Mouse (Mus musculus): Measurements from ENCODE around the gene Pds5b. TPM values are rescaled to one million over a fixed set of nuclear protein-coding genes. Genes with fewer than 3 reads are reported as not detected.
"Not testable (repeated sequence)": the region's sequence is repeated elsewhere in the genome, so short reads cannot be mapped to it uniquely, and the experiment has no call there.

Gene Pds5b
- polyA plus RNA-seq (2015; fragmentation: Nextera tagmentation; extraction: Ambion mirVana), result 33.3 and 35.0 TPM in 2 replicates

GRCm38 (mm10) chr5:150673153-150673835, at the start of gene Pds5b:
Gene Pds5b, plus strand, starts transcription at chr5:150673739.
- Histone ChIP-seq H3K4me3 (peak within 1 kb of the TSS; percentile 89), H3K27me3 (no peaks in the 10 kb centered on the region), H3K9me3 (no peaks in the 10 kb centered on the region), H3K4me2 (peak within 1 kb of the TSS; percentile 65), H3K4me1 (replicated peaks) (peaks cover 22% of the 10 kb centered on the region), H3K9ac (peak within 1 kb of the TSS; percentile 95), H3K27ac (peak within 1 kb of the TSS; percentile 98), H3K36me3 (no peaks in the 10 kb centered on the region)
- ATAC-seq (ENCODE audit: low FRiP score), result peak; percentile 97
- WGBS, result 14% methylated on average over 48 of the region's 49 CpGs

DNA sequence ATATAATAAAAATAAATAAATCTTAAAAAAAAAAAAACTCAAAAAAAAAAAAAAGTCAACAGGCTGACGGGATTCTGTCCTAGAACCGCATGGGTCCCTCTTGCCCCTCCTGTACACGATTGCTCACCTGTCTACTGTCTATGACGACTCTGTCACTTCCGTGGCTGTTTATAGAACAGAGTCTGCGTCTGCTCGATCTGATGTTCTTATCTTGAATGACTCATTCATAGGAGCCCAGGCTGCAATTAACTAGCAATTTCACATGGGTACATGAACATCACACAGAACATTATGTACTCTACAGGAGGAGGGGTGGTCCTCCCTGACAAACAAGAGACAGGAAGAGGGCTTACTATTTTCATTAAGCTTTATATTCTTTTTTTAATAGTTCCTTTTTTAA, 48.0 kb upstream of the Pds5b start:
- Histone ChIP-seq H3K4me3 (no peak overlapping the region), H3K4me2 (no peak overlapping the region), H3K9ac (no peak overlapping the region), H3K4me1 (replicated peaks) (no peaks in the 10 kb centered on the region), H3K27ac (no peak overlapping the region), H3K27me3 (no peaks in the 10 kb centered on the region), H3K36me3 (0 out of 2 replicates have a peak, but pooled peaks cover 7% of the 10 kb centered on the region), H3K9me3 (no peaks in the 10 kb centered on the region)
- 96% methylated on average over 7 of the region's 7 CpGs for WGBS
- ATAC-seq (ENCODE audit: low FRiP score), result no peak

GRCm38 (mm10) chr5:150629272-150629671, 44.3 kb upstream of the Pds5b start:
- no peak overlapping the region for H3K27ac ChIP-seq
- 0 out of 2 replicates have a peak, but pooled peaks cover 6% of the 10 kb centered on the region for H3K36me3 ChIP-seq
- H3K4me1 ChIP-seq (replicated peaks), result no peaks in the 10 kb centered on the region
- no peaks in the 10 kb centered on the region for H3K9me3 ChIP-seq
- H3K9ac ChIP-seq, result no peak overlapping the region
- 95% methylated on average over 1 of the region's 1 CpGs for WGBS
- no peaks in the 10 kb centered on the region for H3K27me3 ChIP-seq
- ATAC-seq (ENCODE audit: low FRiP score), result no peak
- no peak overlapping the region for H3K4me3 ChIP-seq
- no peak overlapping the region for H3K4me2 ChIP-seq

DNA sequence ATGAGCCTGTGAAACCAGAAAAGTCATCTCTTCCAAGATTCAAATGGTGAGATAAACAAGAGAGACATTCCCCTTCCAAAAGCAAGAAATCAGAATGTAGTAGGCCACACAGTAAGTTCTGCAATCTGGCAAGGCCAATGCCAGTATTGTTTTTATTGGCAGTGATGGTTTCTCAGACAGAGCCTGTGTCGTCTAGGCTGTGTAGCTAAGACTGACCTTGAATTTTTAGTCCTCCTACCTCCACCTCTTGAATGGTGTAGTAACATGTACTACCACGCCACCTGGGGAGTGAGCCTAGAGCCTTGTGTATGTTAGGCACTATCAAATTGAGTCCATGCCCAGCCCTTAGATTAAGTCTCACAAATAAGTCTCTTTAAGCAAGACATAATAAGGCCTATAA, 43.8 kb upstream of the Pds5b start:
- no peaks in the 10 kb centered on the region for H3K27me3 ChIP-seq
- peaks cover 9% of the 10 kb centered on the region; the same call in 1 of the 2 replicates for H3K36me3 ChIP-seq
- no peak for ATAC-seq (ENCODE audit: low FRiP score)
- H3K4me1 ChIP-seq (replicated peaks), result no peaks in the 10 kb centered on the region
- no peak overlapping the region for H3K4me2 ChIP-seq
- WGBS, result 92% methylated on average over 2 of the region's 2 CpGs
- H3K9ac ChIP-seq, result no peak overlapping the region
- H3K9me3 ChIP-seq, result no peaks in the 10 kb centered on the region
- no peak overlapping the region for H3K4me3 ChIP-seq
- no peak overlapping the region for H3K27ac ChIP-seq

GRCm38 (mm10) chr5:150641440-150641839, 32.1 kb upstream of the Pds5b start:
- H3K27me3 ChIP-seq, result no peaks in the 10 kb centered on the region
- no peak for ATAC-seq (ENCODE audit: low FRiP score)
- H3K9me3 ChIP-seq, result no peaks in the 10 kb centered on the region
- H3K4me1 ChIP-seq (replicated peaks), result no peaks in the 10 kb centered on the region
- 93% methylated on average over 3 of the region's 3 CpGs for WGBS
- H3K36me3 ChIP-seq, result peaks cover 29% of the 10 kb centered on the region
- no peak overlapping the region for H3K9ac ChIP-seq
- H3K27ac ChIP-seq, result no peak overlapping the region
- H3K4me2 ChIP-seq, result no peak overlapping the region
- H3K4me3 ChIP-seq, result no peak overlapping the region

DNA sequence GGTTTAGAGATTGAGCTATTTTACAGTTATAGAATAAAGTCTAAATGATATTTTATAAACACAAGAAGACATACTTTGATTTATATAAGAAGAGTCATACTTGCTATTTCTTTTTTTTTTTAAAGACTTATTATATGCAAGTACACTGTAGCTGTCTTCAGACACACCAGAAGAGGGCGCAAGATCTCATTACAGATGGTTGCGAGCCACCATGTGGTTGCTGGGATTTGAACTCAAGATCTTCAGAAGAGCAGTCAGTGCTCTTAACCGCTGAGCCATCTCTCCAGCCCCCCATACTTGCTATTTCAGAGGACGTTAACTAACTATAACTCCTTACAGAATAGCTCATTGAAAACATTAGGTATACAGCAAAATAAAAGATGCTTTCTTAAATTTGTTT, 30.1 kb upstream of the Pds5b start:
- H3K27me3 ChIP-seq; H3K4me1 ChIP-seq (replicated peaks); H3K9me3 ChIP-seq; H3K27ac ChIP-seq; H3K4me2 ChIP-seq; H3K4me3 ChIP-seq; ATAC-seq (ENCODE audit: low FRiP score); H3K9ac ChIP-seq: not testable (repeated sequence)
- 98% methylated on average over 4 of the region's 4 CpGs for WGBS
- H3K36me3 ChIP-seq, result peaks cover 23% of the 10 kb centered on the region

- Histone ChIP-seq H3K4me3 (no peak overlapping the region), H3K9me3 (no peaks in the 10 kb centered on the region), H3K27me3 (no peaks in the 10 kb centered on the region), H3K4me1 (replicated peaks) (no peaks in the 10 kb centered on the region), H3K27ac (no peak overlapping the region), H3K9ac (no peak overlapping the region), H3K36me3 (peaks cover 35% of the 10 kb centered on the region), H3K4me2 (no peak overlapping the region)
- 93% methylated on average over 4 of the region's 4 CpGs for WGBS
- no peak for ATAC-seq (ENCODE audit: low FRiP score)
Measured at GRCm38 (mm10) chr5:150644926-150645325, 28.6 kb upstream of the Pds5b start.

GRCm38 (mm10) chr5:150652578-150652977, 21.0 kb upstream of the Pds5b start:
- Histone ChIP-seq H3K4me3 (no peak overlapping the region), H3K9me3 (no peaks in the 10 kb centered on the region), H3K9ac (no peak overlapping the region), H3K27ac (no peak overlapping the region), H3K36me3 (peaks cover 16% of the 10 kb centered on the region), H3K27me3 (no peaks in the 10 kb centered on the region), H3K4me2 (no peak overlapping the region), H3K4me1 (replicated peaks) (peaks cover 4% of the 10 kb centered on the region)
- WGBS, result 85% methylated on average over 2 of the region's 2 CpGs
- no peak for ATAC-seq (ENCODE audit: low FRiP score)

DNA sequence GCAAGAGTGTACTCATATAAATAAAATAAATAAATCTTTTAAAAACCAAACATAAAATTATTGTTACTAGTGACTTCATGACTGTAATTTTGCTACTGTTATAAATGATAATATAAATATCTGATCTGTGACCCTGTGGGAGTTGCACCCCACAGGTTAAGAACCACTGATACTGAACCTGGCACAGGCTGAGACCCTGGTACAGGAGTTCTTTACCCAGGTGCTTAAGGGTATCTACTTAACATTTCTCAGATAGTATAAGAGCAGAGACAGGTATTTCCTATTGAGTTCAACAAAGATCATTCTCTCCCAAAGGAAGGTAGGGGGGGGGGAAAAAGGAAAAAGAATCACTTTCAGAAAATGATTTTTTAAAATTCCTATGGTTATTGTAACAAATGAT, 19.0 kb upstream of the Pds5b start:
- Histone ChIP-seq H3K27me3 (no peaks in the 10 kb centered on the region), H3K4me3 (no peak overlapping the region), H3K9me3 (no peaks in the 10 kb centered on the region), H3K9ac (no peak overlapping the region), H3K4me2 (no peak overlapping the region), H3K36me3 (peaks cover 4% of the 10 kb centered on the region; the same call in 1 of the 2 replicates), H3K4me1 (replicated peaks) (peaks cover 19% of the 10 kb centered on the region), H3K27ac (no peak overlapping the region)
- no peak for ATAC-seq (ENCODE audit: low FRiP score)

- not testable (repeated sequence) for ATAC-seq (ENCODE audit: low FRiP score); H3K9ac ChIP-seq; H3K4me3 ChIP-seq; H3K9me3 ChIP-seq; H3K27ac ChIP-seq; H3K27me3 ChIP-seq; H3K4me2 ChIP-seq
- WGBS, result 90% methylated on average over 6 of the region's 6 CpGs
- H3K36me3 ChIP-seq, result peaks cover 18% of the 10 kb centered on the region
- peaks cover 49% of the 10 kb centered on the region for H3K4me1 ChIP-seq (replicated peaks)
Measured at GRCm38 (mm10) chr5:150659425-150659824, 14.1 kb upstream of the Pds5b start.

- Histone ChIP-seq H3K36me3 (peaks cover 16% of the 10 kb centered on the region), H3K4me2 (peak overlapping the region; percentile 25), H3K4me1 (replicated peaks) (peaks cover 52% of the 10 kb centered on the region)
- ATAC-seq (ENCODE audit: low FRiP score); H3K27me3 ChIP-seq; H3K4me3 ChIP-seq; H3K9me3 ChIP-seq; H3K27ac ChIP-seq; H3K9ac ChIP-seq: not testable (repeated sequence)
- 95% methylated on average over 3 of the region's 3 CpGs for WGBS
Measured at GRCm38 (mm10) chr5:150660296-150660695, 13.2 kb upstream of the Pds5b start.

DNA sequence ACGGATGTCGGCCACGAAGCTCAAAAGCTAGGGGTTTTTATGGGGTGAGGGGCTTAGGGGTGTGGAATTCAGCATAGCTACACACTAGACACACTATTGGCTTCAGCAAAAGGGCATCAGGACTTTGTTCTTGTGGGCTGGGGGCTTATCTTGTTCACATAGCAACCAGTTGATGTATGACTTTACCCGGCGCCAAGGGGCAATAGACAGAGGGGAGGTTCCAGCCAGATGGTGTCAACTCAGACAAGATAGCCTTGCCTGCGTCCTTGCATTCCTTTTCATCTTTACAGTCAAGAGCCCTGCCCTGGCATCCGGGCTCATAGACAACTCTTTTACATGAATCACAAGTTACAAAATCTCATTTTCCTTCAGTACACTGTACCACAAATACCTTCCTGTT, 9.6 kb upstream of the Pds5b start:
- H3K4me3 ChIP-seq; ATAC-seq (ENCODE audit: low FRiP score); H3K27me3 ChIP-seq; H3K9ac ChIP-seq; H3K27ac ChIP-seq; H3K9me3 ChIP-seq: not testable (repeated sequence)
- Histone ChIP-seq H3K4me1 (replicated peaks) (peaks cover 34% of the 10 kb centered on the region), H3K4me2 (peak overlapping the region; percentile 83), H3K36me3 (peaks cover 16% of the 10 kb centered on the region)
- WGBS, result 90% methylated on average over 7 of the region's 7 CpGs

GRCm38 (mm10) chr5:150664794-150665131, 8.8 kb upstream of the Pds5b start:
- Histone ChIP-seq H3K9ac (peak overlapping the region; percentile 93), H3K4me3 (peak overlapping the region; percentile 98), H3K9me3 (no peaks in the 10 kb centered on the region), H3K4me1 (replicated peaks) (peaks cover 30% of the 10 kb centered on the region), H3K27ac (peak overlapping the region; percentile 92), H3K36me3 (peaks cover 14% of the 10 kb centered on the region), H3K4me2 (peak overlapping the region; percentile 83), H3K27me3 (no peaks in the 10 kb centered on the region)
- no peak for ATAC-seq (ENCODE audit: low FRiP score)
- WGBS, result 2% methylated on average over 10 of the region's 10 CpGs
